Mouse (Mus musculus) embryonic fibroblast, embryonic 13.5 days (primary cell): ENCODE measurements around the gene Pard3b.

Source experiments
- CTCF ChIP-seq: IDR thresholded peaks from 2 replicates; pipeline ENCODE4 v1.5.1; 2011; ENCODE audit warnings: mild to moderate bottlenecking, control low read depth, low read length, moderate library complexity, borderline replicate concordance; ENCODE audit not compliant: insufficient read depth
- POLR2A ChIP-seq: IDR thresholded peaks from 2 replicates; pipeline ENCODE4 v1.6.1; 2011; ENCODE audit warnings: low read depth, mild to moderate bottlenecking, control low read depth, low read length, moderate library complexity

DNA sequence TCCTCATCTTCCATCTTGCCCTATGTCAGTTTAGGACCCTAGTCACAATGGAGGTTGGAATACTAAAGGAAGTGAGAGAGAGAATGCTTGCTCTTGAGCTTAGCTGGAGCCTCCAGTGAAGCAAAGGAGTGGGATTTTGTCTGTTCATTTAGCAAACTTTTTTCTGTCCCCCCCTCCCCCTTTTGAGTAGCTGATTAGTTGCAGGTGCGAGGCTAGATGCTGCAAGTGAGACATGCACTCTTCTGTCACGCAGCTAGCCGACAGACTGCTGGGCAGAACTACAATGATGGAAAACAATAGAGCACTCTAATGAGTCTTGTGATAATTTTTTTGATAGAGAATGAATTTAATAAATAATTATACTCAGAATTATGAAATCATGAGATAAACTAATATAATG is 49.7 kb downstream of the Pard3b start:
- TF ChIP-seq CTCF: no peak
- no peak for TF ChIP-seq POLR2A
